Mouse (Mus musculus): Measurements from ENCODE around the gene Nod1. TPM values are rescaled to one million over a fixed set of nuclear protein-coding genes. Genes with fewer than 3 reads are reported as not detected.
A peak's percentile ranks its signal among the peaks of the same experiment; 100 is the strongest.

Gene Nod1
- 1 to 10 TPM; 9.0 to 9.4 TPM for total RNA-seq (2021)
- long read RNA-seq, experiment 1, full-length matches to known transcripts: 12 of 14 reads
- long read RNA-seq, experiment 1, partial matches to known transcripts: 2 of 14 reads
- long read RNA-seq, experiment 1, other reads (novel, unspliced or antisense): 0 of 14 reads
- long read RNA-seq, experiment 2, full-length matches to known transcripts: 8 of 26 reads
- long read RNA-seq, experiment 2, partial matches to known transcripts: 15 of 26 reads
- long read RNA-seq, experiment 2, other reads (novel, unspliced or antisense): 3 of 26 reads

GRCm38 (mm10) chr6:54972111-54972928 lies at the start of gene Nod1:
Nod1 (minus strand) TSS chr6:54972612.
- DNase-seq (ENCODE audit: low spot score in 2 of 2): peak; percentile 73 to 75

GRCm38 (mm10) chr6:55021806-55022205 lies 49.4 kb upstream of the Nod1 start:
- DNase-seq (ENCODE audit: low spot score in 2 of 2): no peak

- no peak for DNase-seq (ENCODE audit: low spot score in 2 of 2)
Measured at GRCm38 (mm10) chr6:55018417-55018816, 46.0 kb upstream of the Nod1 start.

- no peak for DNase-seq (ENCODE audit: low spot score in 2 of 2)
Measured at GRCm38 (mm10) chr6:55016710-55017583, 44.5 kb upstream of the Nod1 start.

- DNase-seq (ENCODE audit: low spot score in 2 of 2): peak in 1 of 2 experiments; percentile 34
Measured at GRCm38 (mm10) chr6:55016236-55016635, 43.8 kb upstream of the Nod1 start.

- DNase-seq (ENCODE audit: low spot score in 2 of 2): no peak
Measured at GRCm38 (mm10) chr6:55014184-55014583, 41.8 kb upstream of the Nod1 start.

GRCm38 (mm10) chr6:55012516-55012915 lies 40.1 kb upstream of the Nod1 start:
- DNase-seq (ENCODE audit: low spot score in 2 of 2): no peak

GRCm38 (mm10) chr6:55010330-55011091 lies 38.1 kb upstream of the Nod1 start:
- DNase-seq (ENCODE audit: low spot score in 2 of 2): no peak

- no peak for DNase-seq (ENCODE audit: low spot score in 2 of 2)
Measured at GRCm38 (mm10) chr6:55009391-55010230, 37.2 kb upstream of the Nod1 start.

- DNase-seq (ENCODE audit: low spot score in 2 of 2): no peak
Measured at GRCm38 (mm10) chr6:55008401-55008800, 36.0 kb upstream of the Nod1 start.

GRCm38 (mm10) chr6:55003559-55003958 lies 31.1 kb upstream of the Nod1 start:
- DNase-seq (ENCODE audit: low spot score in 2 of 2): no peak

GRCm38 (mm10) chr6:55002438-55002837 lies 30.0 kb upstream of the Nod1 start:
- no peak for DNase-seq (ENCODE audit: low spot score in 2 of 2)

GRCm38 (mm10) chr6:55001320-55001719 lies 28.9 kb upstream of the Nod1 start:
- DNase-seq (ENCODE audit: low spot score in 2 of 2): no peak

- no peak for DNase-seq (ENCODE audit: low spot score in 2 of 2)
Measured at GRCm38 (mm10) chr6:54997726-54998125, 25.3 kb upstream of the Nod1 start.

- no peak for DNase-seq (ENCODE audit: low spot score in 2 of 2)
Measured at GRCm38 (mm10) chr6:54996361-54996760, 23.9 kb upstream of the Nod1 start.

- peak; percentile 91 to 92 for DNase-seq (ENCODE audit: low spot score in 2 of 2)
Measured at GRCm38 (mm10) chr6:54992734-54993260, 20.4 kb upstream of the Nod1 start, which contains the start of gene Ggct. Ggct (minus strand) TSS chr6:54992950.

GRCm38 (mm10) chr6:54992141-54992540 lies 19.7 kb upstream of the Nod1 start:
- no peak for DNase-seq (ENCODE audit: low spot score in 2 of 2)

GRCm38 (mm10) chr6:54991189-54991588 lies 18.8 kb upstream of the Nod1 start:
- DNase-seq (ENCODE audit: low spot score in 2 of 2): no peak

GRCm38 (mm10) chr6:54988141-54988540 lies 15.7 kb upstream of the Nod1 start:
- DNase-seq (ENCODE audit: low spot score in 2 of 2): no peak

Data from adrenal gland, adult 18-20 months (tissue).